In genomic region chr1:38882746-38883145, GRCm38 (mm10) we compare ENCODE assay signal across 30 mouse cellular contexts. TPM values are rescaled to one million over a fixed set of nuclear protein-coding genes. Genes with fewer than 3 reads are reported as not detected.
DNase-seq lines count a peak whose midpoint lies in the region; ATAC-seq and TF ChIP-seq lines count a peak whose summit lies in the region.
"Had no signal": no experiment of that assay in that cellular context is flagged by ENCODE, and none has a peak within 500 bp of the region (broad histone marks: within the 10 kb centered on the region; RNA-seq: fewer than 3 reads in every experiment).

No protein-coding gene starts in this region.

- peaks cover 8% of the 10 kb centered on the region for H3K4me1 ChIP-seq in heart, embryonic 12.5 days (replicated peaks)
- peaks cover 2% of the 10 kb centered on the region in 2 experiments; a peak in 2 of 4 replicates for H3K4me1 ChIP-seq in heart, embryonic 14.5 days (ENCODE audit: control insufficient read depth in 2 of 2, insufficient read depth in 2 of 2, low read length in 2 of 2)
- no peaks in the 10 kb centered on the region for H3K4me1 ChIP-seq in heart, adult 2 months (ENCODE audit: control insufficient read depth, insufficient read depth, low read length)
- peaks cover 32 to 38% of the 10 kb centered on the region in 2 experiments for H3K4me1 ChIP-seq in MEL (ENCODE audit: control insufficient read depth in 1 of 2, insufficient read depth in 2 of 2, low read length in 2 of 2)
- H3K4me1 ChIP-seq: forebrain, embryonic 13.5 days; forebrain, embryonic 15.5 days had no signal

- TF ChIP-seq EP300 in heart, adult 2 months (IDR thresholded peaks at IDR 0.05; ENCODE audit: insufficient read depth, low read depth, low read length), result no peak
- no peak for TF ChIP-seq EP300 in MEL (IDR thresholded peaks at IDR 0.05; ENCODE audit: low read depth in 1 of 2, low read length in 2 of 2)

- H3K4me2 ChIP-seq in heart, embryonic 12.5 days, result no peak overlapping the region
- H3K4me2 ChIP-seq in heart, embryonic 14.5 days (ENCODE audit: low read length), result no peak overlapping the region
- H3K4me2 ChIP-seq: embryonic facial prominence, embryonic 13.5 days; embryonic facial prominence, embryonic 15.5 days; forebrain, embryonic 13.5 days; forebrain, embryonic 15.5 days had no signal

- H3K36me3 ChIP-seq in heart, embryonic 12.5 days, result no peaks in the 10 kb centered on the region
- no peaks in the 10 kb centered on the region for H3K36me3 ChIP-seq in heart, embryonic 14.5 days (ENCODE audit: control insufficient read depth, insufficient read depth, low read length)
- no peaks in the 10 kb centered on the region for H3K36me3 ChIP-seq in heart, adult 2 months (ENCODE audit: control insufficient read depth, insufficient read depth, low read length)
- H3K36me3 ChIP-seq in MEL (ENCODE audit: control insufficient read depth in 1 of 2, insufficient read depth in 2 of 2, low read length in 2 of 2), result peaks cover 0 to 31% of the 10 kb centered on the region in 2 experiments; a peak in 2 of 4 replicates

- H3K9ac ChIP-seq in heart, embryonic 12.5 days, result no peak overlapping the region
- no peak overlapping the region for H3K9ac ChIP-seq in heart, embryonic 14.5 days (ENCODE audit: low read length)
- no peak overlapping the region for H3K9ac ChIP-seq in heart, adult 2 months (ENCODE audit: low read depth, low read length)
- no peak overlapping the region for H3K9ac ChIP-seq in MEL (ENCODE audit: control insufficient read depth, low read depth, low read length, poor library complexity, severe bottlenecking)
- H3K9ac ChIP-seq: embryonic facial prominence, embryonic 13.5 days; embryonic facial prominence, embryonic 15.5 days; forebrain, embryonic 13.5 days; forebrain, embryonic 15.5 days had no signal

- no peaks in the 10 kb centered on the region for H3K79me2 ChIP-seq in heart, adult 2 months (replicated peaks; ENCODE audit: control insufficient read depth, insufficient read depth, low read length)
- no peaks in the 10 kb centered on the region for H3K79me2 ChIP-seq in MEL (ENCODE audit: control insufficient read depth, insufficient read depth, low read length, poor library complexity)

- no peak for TF ChIP-seq POLR2A in heart, adult 2 months (IDR thresholded peaks at IDR 0.05; ENCODE audit: insufficient read depth, low read depth, low read length)
- TF ChIP-seq POLR2A in MEL (IDR thresholded peaks at IDR 0.05; ENCODE audit: control insufficient read depth in 1 of 2, insufficient read depth in 1 of 2, low read depth in 1 of 2, low read length in 2 of 2, poor library complexity in 1 of 2), result no peak

- intact Hi-C loops in heart, postnatal 36 days (cut with DNase I), result no loop called here
- intact Hi-C loops in heart, postnatal 14 days (cut with DNase I), result no loop called here
- intact Hi-C loops in heart, adult 2 months (cut with DNase I), result no loop called here

- no peak overlapping the region for H3K4me3 ChIP-seq in heart, embryonic 12.5 days
- no peak overlapping the region for H3K4me3 ChIP-seq in heart, embryonic 14.5 days (ENCODE audit: control insufficient read depth in 1 of 2, insufficient read depth in 1 of 2, low read depth in 1 of 2, low read length in 2 of 2)
- H3K4me3 ChIP-seq in heart, adult 2 months, result no peak overlapping the region
- H3K4me3 ChIP-seq in MEL (ENCODE audit: control insufficient read depth in 1 of 2, insufficient read depth in 1 of 2, low read depth in 2 of 2, low read length in 2 of 2), result no peak overlapping the region
- H3K4me3 ChIP-seq: embryonic facial prominence, embryonic 13.5 days; embryonic facial prominence, embryonic 15.5 days; forebrain, embryonic 13.5 days; forebrain, embryonic 15.5 days had no signal

- no peak for TF ChIP-seq CTCF in heart, adult 2 months (IDR thresholded peaks at IDR 0.05)
- no peak for TF ChIP-seq CTCF in MEL (IDR thresholded peaks at IDR 0.05 in 2 of 3, conservative IDR thresholded peaks at IDR 0.05 in 1 of 3; ENCODE audit: control insufficient read depth in 1 of 3, insufficient read depth in 1 of 3, low read depth in 2 of 3, low read length in 3 of 3, poor library complexity in 1 of 3, severe bottlenecking in 1 of 3)

- 74% methylated on average over 4 of the region's 4 CpGs for WGBS in heart, embryonic 12.5 days
- 75% methylated on average over 4 of the region's 4 CpGs for WGBS in heart, embryonic 14.5 days
- WGBS in heart, adult 2 months, result 67% methylated on average over 4 of the region's 4 CpGs

- no peaks in the 10 kb centered on the region for H3K9me3 ChIP-seq in heart, embryonic 12.5 days (replicated peaks)
- no peaks in the 10 kb centered on the region for H3K9me3 ChIP-seq in heart, embryonic 14.5 days (ENCODE audit: control insufficient read depth, low read length)
- H3K9me3 ChIP-seq in MEL (replicated peaks; ENCODE audit: insufficient read depth, low read length), result no peaks in the 10 kb centered on the region
- H3K9me3 ChIP-seq: embryonic facial prominence, embryonic 13.5 days; embryonic facial prominence, embryonic 15.5 days; forebrain, embryonic 13.5 days; forebrain, embryonic 15.5 days had no signal

- H3K27ac ChIP-seq in heart, embryonic 12.5 days (ENCODE audit: poor library complexity, severe bottlenecking), result no peak overlapping the region
- no peak overlapping the region for H3K27ac ChIP-seq in heart, embryonic 14.5 days (replicated peaks in 1 of 2; ENCODE audit: control insufficient read depth in 1 of 2, insufficient read depth in 1 of 2, low read depth in 2 of 2, low read length in 2 of 2)
- no peak overlapping the region for H3K27ac ChIP-seq in heart, adult 2 months
- H3K27ac ChIP-seq in MEL (ENCODE audit: control insufficient read depth, low read depth, low read length), result peak overlapping the region; percentile 69
- H3K27ac ChIP-seq: embryonic facial prominence, embryonic 13.5 days; embryonic facial prominence, embryonic 15.5 days; forebrain, embryonic 13.5 days; forebrain, embryonic 15.5 days had no signal

- peak; percentile 61; the same call in 1 of the 2 replicates for ATAC-seq in heart, embryonic 12.5 days (ENCODE audit: insufficient number of reproducible peaks, low FRiP score)
- peak; percentile 35; the same call in 1 of the 2 replicates for ATAC-seq in heart, embryonic 14.5 days (ENCODE audit: insufficient number of reproducible peaks, insufficient read depth, low FRiP score, low read depth)
- ATAC-seq: CD4-positive, CD25-positive, alpha-beta regulatory T cell, adult 4 months; forebrain, embryonic 13.5 days; forebrain, embryonic 15.5 days had no signal

- TF ChIP-seq RAD21 in MEL (IDR thresholded peaks at IDR 0.05; ENCODE audit: low read depth, low read length), result no peak

- peak; percentile 27 for DNase-seq in heart, adult 11 months
- no peak for DNase-seq in heart, postnatal 36 days
- DNase-seq in heart, postnatal 14 days, result no peak
- DNase-seq in heart, adult 2 months, result no peak
- DNase-seq in MEL (ENCODE audit: low read depth, low spot score), result no peak
- DNase-seq in natural killer cell, adult 2 months (ENCODE audit: low spot score in 2 of 2), result no peak
- DNase-seq: adrenal gland, adult 2 months; adrenal gland, postnatal 10 days; adrenal gland, postnatal 25 days; B cell, adult 2 months; cerebellum, adult 11 months; cerebellum, adult 18-20 months; cerebellum, adult 8-10 months; cerebellum, adult 9-11 months; cerebellum, postnatal 14 days; cerebellum, postnatal 36 days; embryo, embryonic 11 days had no signal

- no peaks in the 10 kb centered on the region for H3K27me3 ChIP-seq in heart, embryonic 12.5 days (replicated peaks)
- H3K27me3 ChIP-seq in heart, embryonic 14.5 days (ENCODE audit: control insufficient read depth, insufficient read depth, low read length), result no peaks in the 10 kb centered on the region
- no peaks in the 10 kb centered on the region for H3K27me3 ChIP-seq in heart, adult 2 months (ENCODE audit: control insufficient read depth, insufficient read depth, low read length)
- H3K27me3 ChIP-seq in MEL (ENCODE audit: control insufficient read depth in 1 of 2, insufficient read depth in 2 of 2, low read length in 2 of 2), result no peaks in the 10 kb centered on the region
- H3K27me3 ChIP-seq: CH12.LX; embryonic facial prominence, embryonic 13.5 days; embryonic facial prominence, embryonic 15.5 days; forebrain, embryonic 13.5 days; forebrain, embryonic 15.5 days had no signal

TF ChIP-seq in MEL, 35 proteins besides CTCF, POLR2A, EP300 and RAD21 (continues in another document):
- 0 out of 2 replicates have a peak, but pooled peaks have one; percentile 40 for TF ChIP-seq MAX (IDR thresholded peaks at IDR 0.05; ENCODE audit: low read length)
- TF ChIP-seq ETS1 (IDR thresholded peaks at IDR 0.05; ENCODE audit: low read depth, low read length), result peak; percentile 83
- no peak for TF ChIP-seq ZMIZ1 (IDR thresholded peaks at IDR 0.05; ENCODE audit: low read depth, low read length)
- TF ChIP-seq E2F4 (IDR thresholded peaks at IDR 0.05; ENCODE audit: borderline replicate concordance, low read depth, low read length), result no peak

RNA-seq across cellular contexts. Expression of gene Chst10, which starts 15.2 kb away (rescaled TPM):
- under 1 TPM; 0.27 to 0.28 TPM for total RNA-seq in heart, postnatal 36 days (2021)
- polyA plus RNA-seq in heart, embryonic 12.5 days (2016; fragmentation: Nextera tagmentation; extraction: Ambion mirVana), result 2.9 and 3.6 TPM in 2 replicates
- total RNA-seq in heart, postnatal 14 days (2021), result under 1 TPM; 0.24 to 0.68 TPM
- polyA plus RNA-seq in heart, embryonic 14.5 days (2014; fragmentation: Nextera tagmentation; extraction: Ambion mirVana), result 1.7 and 2.8 TPM in 2 replicates
- under 1 TPM; 0.16 to 0.34 TPM for total RNA-seq in heart, adult 2 months (2021)
- 0.26 and 0.27 TPM in 2 replicates for polyA plus RNA-seq in heart, adult 2 months (2012; rRNA removed)
- total RNA-seq in MEL (2012; rRNA removed), result 0.07 and 0.31 TPM in 2 replicates
- under 1 TPM in 1 of 2 experiments, not detected in 1; 0.43 TPM for polyA plus RNA-seq in MEL (2012; ENCODE audit: insufficient read depth in 1 of 2, insufficient read length in 2 of 2, low read depth in 1 of 2, low replicate concordance in 2 of 2, missing spikeins in 1 of 2)

RNA-seq across cellular contexts. Expression of gene Lonrf2, which starts 46.2 kb away (rescaled TPM):
- total RNA-seq in heart, postnatal 36 days (2021), result 1 to 10 TPM; 2.5 to 3.6 TPM
- 1.0 TPM in 2 replicates for polyA plus RNA-seq in heart, embryonic 12.5 days (2016; fragmentation: Nextera tagmentation; extraction: Ambion mirVana)
- 1 to 10 TPM; 2.5 to 3.3 TPM for total RNA-seq in heart, postnatal 14 days (2021)
- 0.84 and 0.93 TPM in 2 replicates for polyA plus RNA-seq in heart, embryonic 14.5 days (2014; fragmentation: Nextera tagmentation; extraction: Ambion mirVana)
- total RNA-seq in heart, adult 2 months (2021), result 1 to 10 TPM; 3.3 to 3.8 TPM
- polyA plus RNA-seq in heart, adult 2 months (2012; rRNA removed), result 2.6 and 4.2 TPM in 2 replicates
- total RNA-seq in MEL (2012; rRNA removed), result not detected in 2 replicates
- not detected for polyA plus RNA-seq in MEL (2012; ENCODE audit: insufficient read depth in 1 of 2, insufficient read length in 2 of 2, low read depth in 1 of 2, low replicate concordance in 2 of 2, missing spikeins in 1 of 2)
- total RNA-seq: CH12.LX had no signal
- polyA plus RNA-seq: CD4-positive, CD25-positive, alpha-beta regulatory T cell, adult 4 months had no signal

RNA-seq across cellular contexts. Expression of gene Nms, which starts 56.2 kb away (rescaled TPM):
- total RNA-seq in heart, postnatal 36 days (2021), result not detected
- not detected in 2 replicates for polyA plus RNA-seq in heart, embryonic 12.5 days (2016; fragmentation: Nextera tagmentation; extraction: Ambion mirVana)
- total RNA-seq in heart, postnatal 14 days (2021), result not detected
- polyA plus RNA-seq in heart, embryonic 14.5 days (2014; fragmentation: Nextera tagmentation; extraction: Ambion mirVana), result not detected in 2 replicates
- total RNA-seq in heart, adult 2 months (2021), result not detected
- polyA plus RNA-seq in heart, adult 2 months (2012; rRNA removed), result not detected in 2 replicates
- not detected in 2 replicates for total RNA-seq in MEL (2012; rRNA removed)
- polyA plus RNA-seq in MEL (2012; ENCODE audit: insufficient read depth in 1 of 2, insufficient read length in 2 of 2, low read depth in 1 of 2, low replicate concordance in 2 of 2, missing spikeins in 1 of 2), result not detected
- total RNA-seq: adrenal gland, adult 2 months; adrenal gland, postnatal 10 days; adrenal gland, postnatal 25 days; adrenal gland, postnatal 4 days; CH12.LX; common myeloid progenitor, adult 5-6 weeks; G1E had no signal
- polyA plus RNA-seq: adrenal gland, adult 2 months; CD4-positive, CD25-positive, alpha-beta regulatory T cell, adult 4 months; embryonic facial prominence, embryonic 11.5 days; embryonic facial prominence, embryonic 13.5 days; embryonic facial prominence, embryonic 15.5 days; forebrain, embryonic 11.5 days; forebrain, embryonic 13.5 days; G1E had no signal
